Mouse (Mus musculus): Measurements from ENCODE around the gene Zfp953. TPM values are rescaled to one million over a fixed set of nuclear protein-coding genes. Genes with fewer than 3 reads are reported as not detected.

Zfp953 gene
- polyA plus RNA-seq, 1 experiment from 2014 or later: 0.83 TPM

- Histone ChIP-seq H3K4me3 (ENCODE audit: low read depth, low read length) (peak overlapping the region; percentile 44), H3K9ac (ENCODE audit: low read depth, low read length) (peak overlapping the region; percentile 45), H3K27ac (ENCODE audit: low read depth, low read length) (0 out of 2 replicates have a peak overlapping the region, but pooled peaks have one; percentile 3), H3K36me3 (ENCODE audit: control insufficient read depth, insufficient read depth) (no peaks in the 10 kb centered on the region), H3K9me3 (ENCODE audit: control insufficient read depth) (no peaks in the 10 kb centered on the region), H3K27me3 (replicated peaks; ENCODE audit: control insufficient read depth, insufficient read depth, low read length) (no peaks in the 10 kb centered on the region), H3K4me1 (replicated peaks; ENCODE audit: control insufficient read depth, insufficient read depth, low read length) (0 out of 2 replicates have a peak, but pooled peaks cover 3% of the 10 kb centered on the region), H3K4me2 (replicated peaks; ENCODE audit: low read depth) (peak overlapping the region; percentile 66)
- ATAC-seq: no peak
- WGBS: 69% methylated on average over 1 of the region's 1 CpGs
- TF ChIP-seq CTCF (IDR thresholded peaks at IDR 0.05; ENCODE audit: low read depth): no peak
Observed at GRCm38 (mm10) chr13:67332877-67333276, 27.5 kb downstream of the Zfp953 start.

- peak; percentile 88 for ATAC-seq
- Histone ChIP-seq H3K9me3 (ENCODE audit: control insufficient read depth) (no peaks in the 10 kb centered on the region), H3K4me1 (replicated peaks; ENCODE audit: control insufficient read depth, insufficient read depth, low read length) (0 out of 2 replicates have a peak, but pooled peaks cover 3% of the 10 kb centered on the region), H3K36me3 (ENCODE audit: control insufficient read depth, insufficient read depth) (no peaks in the 10 kb centered on the region), H3K4me2 (replicated peaks; ENCODE audit: low read depth) (peak within 1 kb of the TSS; percentile 66), H3K27me3 (replicated peaks; ENCODE audit: control insufficient read depth, insufficient read depth, low read length) (no peaks in the 10 kb centered on the region), H3K4me3 (ENCODE audit: low read depth, low read length) (peak within 1 kb of the TSS; percentile 44), H3K9ac (ENCODE audit: low read depth, low read length) (peak within 1 kb of the TSS; percentile 45), H3K27ac (ENCODE audit: low read depth, low read length) (peak within 1 kb of the TSS; percentile 3; the same call in 1 of the 2 replicates)
- peak; percentile 73 for TF ChIP-seq CTCF (IDR thresholded peaks at IDR 0.05; ENCODE audit: low read depth)
- WGBS: 6% methylated on average over 17 of the region's 17 CpGs
Observed at GRCm38 (mm10) chr13:67332019-67332724, 28.2 kb downstream of the Zfp953 start, which contains the start of gene Zfp595. Gene Zfp595 (minus strand): TSS chr13:67332570.

- Histone ChIP-seq H3K36me3 (ENCODE audit: control insufficient read depth, insufficient read depth) (no peaks in the 10 kb centered on the region), H3K27ac (ENCODE audit: low read depth, low read length) (no peak overlapping the region), H3K27me3 (replicated peaks; ENCODE audit: control insufficient read depth, insufficient read depth, low read length) (no peaks in the 10 kb centered on the region), H3K4me3 (ENCODE audit: low read depth, low read length) (peak overlapping the region; percentile 69), H3K4me1 (replicated peaks; ENCODE audit: control insufficient read depth, insufficient read depth, low read length) (no peaks in the 10 kb centered on the region), H3K9me3 (ENCODE audit: control insufficient read depth) (no peaks in the 10 kb centered on the region), H3K4me2 (replicated peaks; ENCODE audit: low read depth) (peak overlapping the region; percentile 80), H3K9ac (ENCODE audit: low read depth, low read length) (no peak overlapping the region)
- ATAC-seq: 0 out of 2 replicates have a peak, but pooled peaks have one; percentile 53
- no peak for TF ChIP-seq CTCF (IDR thresholded peaks at IDR 0.05; ENCODE audit: low read depth)
- 20% methylated on average over 5 of the region's 5 CpGs for WGBS
Observed at GRCm38 (mm10) chr13:67306718-67307117, 53.7 kb downstream of the Zfp953 start.

GRCm38 (mm10) chr13:67305822-67306672, 54.4 kb downstream of the Zfp953 start, which contains the start of gene Zfp457:
Gene Zfp457 (minus strand): TSS chr13:67306485.
- no peak within 1 kb of the TSS for H3K27ac ChIP-seq (ENCODE audit: low read depth, low read length)
- peak within 1 kb of the TSS; percentile 49 for H3K9ac ChIP-seq (ENCODE audit: low read depth, low read length)
- peak; percentile 97 for ATAC-seq
- peak within 1 kb of the TSS; percentile 69 for H3K4me3 ChIP-seq (ENCODE audit: low read depth, low read length)
- no peaks in the 10 kb centered on the region for H3K4me1 ChIP-seq (replicated peaks; ENCODE audit: control insufficient read depth, insufficient read depth, low read length)
- H3K9me3 ChIP-seq (ENCODE audit: control insufficient read depth): no peaks in the 10 kb centered on the region
- no peaks in the 10 kb centered on the region for H3K27me3 ChIP-seq (replicated peaks; ENCODE audit: control insufficient read depth, insufficient read depth, low read length)
- 9% methylated on average over 16 of the region's 16 CpGs for WGBS
- no peak for TF ChIP-seq CTCF (IDR thresholded peaks at IDR 0.05; ENCODE audit: low read depth)
- H3K36me3 ChIP-seq (ENCODE audit: control insufficient read depth, insufficient read depth): no peaks in the 10 kb centered on the region
- peak within 1 kb of the TSS; percentile 80 for H3K4me2 ChIP-seq (replicated peaks; ENCODE audit: low read depth)

Other genes with a start within 250 kb of the Zfp953 start
- 0.12 and 0.18 TPM in 2 replicates for gene Rslcan18, start 244.3 kb downstream of the Zfp953 start, polyA plus RNA-seq (2015; fragmentation: Nextera tagmentation; extraction: Ambion mirVana)
- gene Zfp759, start 238.9 kb downstream of the Zfp953 start, polyA plus RNA-seq (2015; fragmentation: Nextera tagmentation; extraction: Ambion mirVana): 0.57 and 0.60 TPM in 2 replicates
- gene Rsl1, start 187.4 kb downstream of the Zfp953 start, polyA plus RNA-seq (2015; fragmentation: Nextera tagmentation; extraction: Ambion mirVana): 2.9 and 3.9 TPM in 2 replicates
- gene Zfp455, start 166.1 kb downstream of the Zfp953 start, polyA plus RNA-seq (2015; fragmentation: Nextera tagmentation; extraction: Ambion mirVana): 1.2 and 1.5 TPM in 2 replicates
- gene Zfp458, start 82.1 kb downstream of the Zfp953 start, polyA plus RNA-seq (2015; fragmentation: Nextera tagmentation; extraction: Ambion mirVana): 0.77 and 1.1 TPM in 2 replicates
- 0.27 and 0.46 TPM in 2 replicates for gene Zfp457, start 54.1 kb downstream of the Zfp953 start, polyA plus RNA-seq (2015; fragmentation: Nextera tagmentation; extraction: Ambion mirVana)
- gene Zfp595, start 28.0 kb downstream of the Zfp953 start, polyA plus RNA-seq (2015; fragmentation: Nextera tagmentation; extraction: Ambion mirVana): 1.0 and 1.1 TPM in 2 replicates
- 0.26 TPM in 1 of 2 replicates, not detected in the other for gene Gm28044, start 69 bp downstream of the Zfp953 start, polyA plus RNA-seq (2015; fragmentation: Nextera tagmentation; extraction: Ambion mirVana)
- 0.38 and 0.42 TPM in 2 replicates for gene Gm28041, start 15.1 kb upstream of the Zfp953 start, polyA plus RNA-seq (2015; fragmentation: Nextera tagmentation; extraction: Ambion mirVana)
- 1.1 and 1.4 TPM in 2 replicates for gene Zfp456, start 15.2 kb upstream of the Zfp953 start, polyA plus RNA-seq (2015; fragmentation: Nextera tagmentation; extraction: Ambion mirVana)
- gene Zfp429, start 39.2 kb upstream of the Zfp953 start, polyA plus RNA-seq (2015; fragmentation: Nextera tagmentation; extraction: Ambion mirVana): 4.1 and 5.0 TPM in 2 replicates
- gene Zfp459, start 60.8 kb upstream of the Zfp953 start, polyA plus RNA-seq (2015; fragmentation: Nextera tagmentation; extraction: Ambion mirVana): 1.1 and 1.2 TPM in 2 replicates
- 3.0 and 3.2 TPM in 2 replicates for gene Zfp874a, start 91.0 kb upstream of the Zfp953 start, polyA plus RNA-seq (2015; fragmentation: Nextera tagmentation; extraction: Ambion mirVana)
- 1.2 and 1.3 TPM in 2 replicates for gene Zfp874b, start 123.7 kb upstream of the Zfp953 start, polyA plus RNA-seq (2015; fragmentation: Nextera tagmentation; extraction: Ambion mirVana)
- 4.1 and 4.7 TPM in 2 replicates for gene Zfp58, start 139.9 kb upstream of the Zfp953 start, polyA plus RNA-seq (2015; fragmentation: Nextera tagmentation; extraction: Ambion mirVana)
- not detected in 2 replicates for gene Gm26965, start 165.5 kb upstream of the Zfp953 start, polyA plus RNA-seq (2015; fragmentation: Nextera tagmentation; extraction: Ambion mirVana)
- gene Zfp87, start 165.6 kb upstream of the Zfp953 start, polyA plus RNA-seq (2015; fragmentation: Nextera tagmentation; extraction: Ambion mirVana): 23.2 and 23.9 TPM in 2 replicates
- gene Zfp748, start 193.2 kb upstream of the Zfp953 start, polyA plus RNA-seq (2015; fragmentation: Nextera tagmentation; extraction: Ambion mirVana): 2.9 and 3.7 TPM in 2 replicates
- 1.9 and 2.3 TPM in 2 replicates for gene Zfp729b, start 249.1 kb upstream of the Zfp953 start, polyA plus RNA-seq (2015; fragmentation: Nextera tagmentation; extraction: Ambion mirVana)

Measured in intestine, postnatal 0 days (tissue).